Mouse (Mus musculus) embryonic facial prominence, embryonic 11.5 days (tissue): ENCODE results near the gene Rora. TPM values are rescaled to one million over a fixed set of nuclear protein-coding genes. Genes with fewer than 3 reads are reported as not detected.

Source experiments
- ATAC-seq: fragments of 200-750 bp; cut with Nextera tagmentation; replicated peaks from 2 replicates; pipeline ENCODE4 v1.8.0; 2017; ENCODE audit warnings: low read depth; ENCODE audit not compliant: insufficient number of reproducible peaks, low FRiP score, low TSS enrichment
- DNase-seq: peaks from one replicate; pipeline ENCODE4 v3.0.0-alpha.2; 2015; ENCODE audit warnings: low spot score
- H3K27ac ChIP-seq: fragments of 300-500 bp; sonication (generic); replicated peaks from 2 replicates; pipeline ENCODE4 v1.5.1; 2014; ENCODE audit warnings: mild to moderate bottlenecking, low read depth, low read length, control low read depth
- H3K27me3 ChIP-seq: fragments of 300-500 bp; sonication (generic); 2 replicates; pipeline ENCODE4 v1.6.1; 2014; ENCODE audit warnings: mild to moderate bottlenecking, low read length, moderate library complexity, mixed read lengths; ENCODE audit not compliant: control insufficient read depth, insufficient read depth
- H3K36me3 ChIP-seq: fragments of 300-500 bp; sonication (generic); replicated peaks from 2 replicates; pipeline ENCODE4 v1.6.1; 2014; ENCODE audit warnings: low read depth, mild to moderate bottlenecking, low read length, moderate library complexity, mixed read lengths; ENCODE audit not compliant: control insufficient read depth, insufficient read depth
- H3K4me1 ChIP-seq: fragments of 300-500 bp; sonication (generic); 2 replicates; pipeline ENCODE4 v1.6.1; 2014; ENCODE audit warnings: low read length, mixed read lengths; ENCODE audit not compliant: control insufficient read depth, insufficient read depth
- H3K4me2 ChIP-seq: fragments of 300-500 bp; sonication (generic); 2 replicates; pipeline ENCODE4 v1.6.1; 2014; ENCODE audit warnings: low read depth, mild to moderate bottlenecking, control low read depth, low read length, moderate library complexity
- H3K4me3 ChIP-seq: fragments of 300-500 bp; sonication (generic); 2 replicates; pipeline ENCODE4 v1.5.1; 2014; ENCODE audit warnings: low read depth, low read length, control low read depth
- H3K9ac ChIP-seq: fragments of 300-500 bp; sonication (generic); replicated peaks from 2 replicates; pipeline ENCODE4 v1.6.1; 2014; ENCODE audit warnings: mild to moderate bottlenecking, control low read depth, low read length
- H3K9me3 ChIP-seq: fragments of 300-500 bp; sonication (generic); replicated peaks from 2 replicates; pipeline ENCODE4 v1.6.1; 2016; ENCODE audit warnings: mild to moderate bottlenecking, low read length, inconsistent platforms, mixed read lengths; ENCODE audit not compliant: control insufficient read depth
- WGBS: fragments of 180-500 bp; shearing (Covaris S2); extraction: QIAGEN DNeasy Blood & Tissue Kit; methylation state at CpG from one replicate; pipeline ENCODE4 v1.1.7; 2014; 5-methylcytosine and 5-hydroxymethylcytosine counted together
- polyA plus RNA-seq: library from polyadenylated mRNA; unstranded; fragments of >200 nt; fragmentation: Nextera tagmentation; extraction: Ambion mirVana; gene quantifications from 2 replicates; pipeline ENCODE4 v1.2.1, GENCODE M21; 2014

Rora gene
- polyA plus RNA-seq, 1 experiment from 2014 or later = 5.7 TPM

GRCm38 (mm10) chr9:68809536-68809935 lies 155.9 kb downstream of the Rora start:
- Histone ChIP-seq H3K9ac (no peak overlapping the region), H3K36me3 (no peaks in the 10 kb centered on the region), H3K27me3 (no peaks in the 10 kb centered on the region), H3K4me2 (no peak overlapping the region), H3K4me1 (no peaks in the 10 kb centered on the region; the same call in 1 of the 2 replicates), H3K9me3 (no peaks in the 10 kb centered on the region), H3K27ac (no peak overlapping the region), H3K4me3 (no peak overlapping the region)
- WGBS = 68% methylated on average over 5 of the region's 5 CpGs
- ATAC-seq (no peak), DNase-seq (no peak)

DNA sequence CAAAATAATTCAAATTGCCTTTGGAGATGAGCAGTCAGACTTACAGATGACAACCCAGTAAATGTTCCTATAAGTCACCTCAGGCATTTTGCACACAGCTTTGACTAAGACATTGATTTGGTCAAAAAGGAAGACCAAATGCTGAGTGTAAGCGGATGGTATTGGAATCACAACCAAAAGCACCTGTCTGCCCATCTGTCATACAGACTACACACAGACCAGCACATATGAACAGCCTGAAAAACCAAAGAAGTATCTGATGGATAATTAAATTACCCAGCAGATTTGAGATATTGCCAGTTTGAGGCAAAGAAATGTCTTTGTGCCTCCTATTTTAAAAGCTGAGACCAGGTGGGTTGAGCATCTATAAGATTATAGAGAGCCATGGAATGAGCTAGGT lies 161.1 kb downstream of the Rora start:
- Histone ChIP-seq H3K9me3 (no peaks in the 10 kb centered on the region), H3K4me1 (no peaks in the 10 kb centered on the region), H3K4me3 (no peak overlapping the region), H3K27me3 (no peaks in the 10 kb centered on the region), H3K27ac (no peak overlapping the region), H3K4me2 (no peak overlapping the region), H3K36me3 (no peaks in the 10 kb centered on the region), H3K9ac (no peak overlapping the region)
- DNase-seq (no peak), ATAC-seq (no peak)
- whole genome bisulfite sequencing = 89% methylated on average over 1 of the region's 1 CpGs

GRCm38 (mm10) chr9:68815877-68816276 lies 162.3 kb downstream of the Rora start:
- H3K27ac ChIP-seq = no peak overlapping the region
- no peaks in the 10 kb centered on the region for H3K9me3 ChIP-seq
- no peaks in the 10 kb centered on the region for H3K4me1 ChIP-seq
- no peak for ATAC-seq
- H3K4me3 ChIP-seq = no peak overlapping the region
- WGBS = 45% methylated on average over 9 of the region's 9 CpGs
- no peaks in the 10 kb centered on the region for H3K36me3 ChIP-seq
- H3K27me3 ChIP-seq = no peaks in the 10 kb centered on the region
- H3K9ac ChIP-seq = no peak overlapping the region
- peak; percentile 43 for DNase-seq
- no peak overlapping the region for H3K4me2 ChIP-seq

- H3K4me2 ChIP-seq = no peak overlapping the region
- ATAC-seq (no peak), DNase-seq (no peak)
- 79% methylated on average over 4 of the region's 4 CpGs for WGBS
- no peaks in the 10 kb centered on the region for H3K27me3 ChIP-seq
- no peak overlapping the region for H3K27ac ChIP-seq
- H3K9me3 ChIP-seq = no peaks in the 10 kb centered on the region
- no peak overlapping the region for H3K9ac ChIP-seq
- H3K4me3 ChIP-seq = no peak overlapping the region
- no peaks in the 10 kb centered on the region for H3K4me1 ChIP-seq
- H3K36me3 ChIP-seq = no peaks in the 10 kb centered on the region
These were observed 166.4 kb downstream of the Rora start for GRCm38 (mm10) chr9:68820036-68820435.

GRCm38 (mm10) chr9:68820478-68820877 lies 166.9 kb downstream of the Rora start:
- no peak overlapping the region for H3K27ac ChIP-seq
- DNase-seq (no peak), ATAC-seq (no peak)
- H3K4me1 ChIP-seq = no peaks in the 10 kb centered on the region
- no peak overlapping the region for H3K4me2 ChIP-seq
- H3K27me3 ChIP-seq = no peaks in the 10 kb centered on the region
- no peaks in the 10 kb centered on the region for H3K36me3 ChIP-seq
- H3K9ac ChIP-seq = no peak overlapping the region
- no peaks in the 10 kb centered on the region for H3K9me3 ChIP-seq
- no peak overlapping the region for H3K4me3 ChIP-seq

DNA sequence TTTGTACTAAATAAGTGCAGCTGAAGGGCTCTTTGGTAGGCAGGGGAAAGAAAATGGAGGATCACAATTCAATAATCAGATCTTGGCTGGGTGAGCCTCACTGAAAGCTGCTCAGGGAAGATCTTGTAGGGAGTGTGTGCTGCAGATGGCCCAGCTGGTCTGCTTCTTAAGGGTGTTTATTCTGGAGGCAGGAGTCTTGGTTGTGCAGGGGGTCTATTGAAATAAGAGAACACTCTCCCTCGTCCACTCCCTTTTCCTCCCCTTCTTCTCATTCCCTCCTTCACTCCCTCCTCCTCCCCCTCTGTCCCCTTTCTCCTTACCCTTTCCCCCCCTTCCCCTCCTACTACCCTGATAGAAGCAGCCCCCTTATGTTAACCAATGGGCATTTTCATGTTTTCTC lies 167.8 kb downstream of the Rora start:
- no peaks in the 10 kb centered on the region for H3K9me3 ChIP-seq

GRCm38 (mm10) chr9:68823292-68823691 lies 169.7 kb downstream of the Rora start:
- H3K4me3 ChIP-seq = no peak overlapping the region
- H3K4me1 ChIP-seq = no peaks in the 10 kb centered on the region
- H3K4me2 ChIP-seq = no peak overlapping the region
- no peak overlapping the region for H3K9ac ChIP-seq
- ATAC-seq = no peak
- H3K27ac ChIP-seq = no peak overlapping the region
- H3K36me3 ChIP-seq = no peaks in the 10 kb centered on the region
- H3K9me3 ChIP-seq = no peaks in the 10 kb centered on the region
- WGBS = 92% methylated on average over 5 of the region's 5 CpGs
- DNase-seq = no peak
- H3K27me3 ChIP-seq = no peaks in the 10 kb centered on the region

More for the DNA sequence above, 167.8 kb downstream of the Rora start:
- Histone ChIP-seq H3K27me3 (no peaks in the 10 kb centered on the region), H3K4me3 (no peak overlapping the region), H3K4me1 (no peaks in the 10 kb centered on the region), H3K27ac (no peak overlapping the region), H3K9ac (no peak overlapping the region), H3K4me2 (no peak overlapping the region), H3K36me3 (no peaks in the 10 kb centered on the region)
- DNase-seq (no peak), ATAC-seq (no peak)
- WGBS = 40% methylated on average over 1 of the region's 1 CpGs

GRCm38 (mm10) chr9:68825107-68825506 lies 171.5 kb downstream of the Rora start:
- H3K4me1 ChIP-seq = no peaks in the 10 kb centered on the region
- H3K4me2 ChIP-seq = no peak overlapping the region
- WGBS = 57% methylated on average over 4 of the region's 4 CpGs
- no peak for ATAC-seq
- DNase-seq = no peak
- H3K27me3 ChIP-seq = no peaks in the 10 kb centered on the region
- H3K9me3 ChIP-seq = no peaks in the 10 kb centered on the region
- H3K9ac ChIP-seq = no peak overlapping the region
- H3K4me3 ChIP-seq = no peak overlapping the region
- H3K27ac ChIP-seq = no peak overlapping the region
- no peaks in the 10 kb centered on the region for H3K36me3 ChIP-seq
